Mouse (Mus musculus): ENCODE data around the gene Il2ra.
A peak's percentile ranks its signal among the peaks of the same experiment; 100 is the strongest.

Il2ra gene

DNA sequence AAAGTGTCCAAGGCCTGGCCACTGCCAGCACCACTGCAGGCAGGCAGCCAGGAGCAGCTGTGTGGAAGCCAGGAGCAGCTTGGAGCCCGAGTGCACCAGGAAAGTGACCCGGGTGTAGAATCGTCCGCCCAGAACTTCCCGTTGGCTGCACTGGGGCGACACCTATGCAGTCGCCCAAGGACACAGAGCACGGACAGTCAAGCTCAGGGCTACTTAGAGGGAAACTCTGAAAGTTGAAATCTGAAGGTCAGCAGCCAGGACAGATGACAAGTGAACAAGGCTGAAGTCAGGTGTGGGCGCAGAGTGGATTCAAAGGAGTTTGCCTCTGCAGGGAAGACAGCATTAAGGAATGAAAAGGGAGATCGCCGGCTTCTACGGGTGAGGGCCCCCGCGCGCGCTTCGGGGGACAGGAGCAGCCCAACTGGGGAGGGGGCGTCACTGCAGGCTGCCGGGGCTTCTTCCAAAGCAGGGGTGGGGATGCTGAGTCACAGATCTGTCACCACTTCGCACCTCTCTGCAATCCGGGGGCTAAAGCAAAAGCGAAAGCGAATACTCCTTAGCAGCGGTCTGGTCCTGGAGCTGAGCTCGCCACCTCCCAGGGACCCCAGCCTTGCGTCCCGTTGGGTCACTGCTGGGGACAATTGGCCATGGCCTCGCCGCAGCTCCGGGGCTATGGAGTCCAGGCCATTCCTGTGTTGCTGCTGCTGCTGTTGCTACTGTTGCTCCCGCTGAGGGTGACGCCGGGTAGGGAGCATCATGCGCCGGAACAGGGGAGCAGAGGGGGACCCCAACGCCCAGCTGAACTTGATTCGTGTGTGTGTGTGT, 62.8 kb downstream of the Il2ra start, which contains the start of gene Il15ra:
Gene Il15ra, plus strand, starts transcription at position 90 of the 825 bp plus-strand sequence.
- DNase-seq (ENCODE audit: low spot score) = peak; percentile 50

DNA sequence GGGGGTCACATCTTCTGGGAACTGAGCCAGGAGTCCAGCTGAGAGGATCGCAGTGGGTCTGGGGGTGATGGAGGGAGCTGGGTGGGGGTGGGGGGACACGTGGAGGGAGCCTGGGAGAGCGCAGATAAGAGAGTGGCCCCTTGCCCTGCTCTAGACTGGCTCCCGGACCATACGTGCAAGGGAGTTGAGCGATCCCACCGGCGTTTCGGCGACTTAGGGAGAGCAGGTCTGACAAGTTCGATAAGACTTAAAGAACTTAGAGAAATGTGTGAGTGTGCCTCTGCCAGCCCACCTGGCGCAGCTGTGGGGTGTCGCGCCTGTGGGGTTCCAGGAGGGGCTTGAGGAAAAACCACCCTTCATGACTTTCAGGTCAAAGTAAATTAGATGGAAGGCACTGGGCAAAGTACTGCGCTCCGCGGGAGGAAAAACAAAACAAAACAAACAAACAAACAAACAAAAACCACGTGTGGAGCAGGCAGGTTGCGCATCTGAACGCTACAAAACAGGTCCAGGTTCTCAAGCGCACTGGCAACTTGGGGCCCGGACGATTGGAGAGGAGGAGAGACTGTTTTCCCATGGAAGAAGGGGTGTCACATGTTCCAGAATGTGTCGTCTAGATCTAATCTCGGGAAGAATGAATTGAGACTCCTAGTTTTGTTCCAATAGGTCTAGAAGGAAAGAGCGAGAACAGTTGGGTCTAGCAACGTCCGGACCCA, 63.6 kb downstream of the Il2ra start:
- DNase-seq (ENCODE audit: low spot score) = peak; percentile 9

DNA sequence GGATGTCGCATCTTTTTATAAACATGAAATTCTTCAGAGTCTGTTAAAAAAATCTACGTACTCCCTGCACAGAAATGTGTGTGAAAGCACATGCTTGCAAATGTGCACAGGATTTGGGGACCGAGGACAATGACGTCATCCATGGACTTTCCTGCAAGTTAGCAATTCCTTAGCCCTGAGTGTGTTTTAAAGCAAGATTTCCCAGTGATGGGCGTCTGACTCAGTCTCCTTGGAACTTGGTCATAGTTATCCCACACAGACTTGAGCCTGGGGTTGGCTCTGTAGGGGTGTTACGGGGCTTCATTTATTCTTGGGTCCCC, 64.1 kb downstream of the Il2ra start:
- DNase-seq (ENCODE audit: low spot score) = no peak

DNA sequence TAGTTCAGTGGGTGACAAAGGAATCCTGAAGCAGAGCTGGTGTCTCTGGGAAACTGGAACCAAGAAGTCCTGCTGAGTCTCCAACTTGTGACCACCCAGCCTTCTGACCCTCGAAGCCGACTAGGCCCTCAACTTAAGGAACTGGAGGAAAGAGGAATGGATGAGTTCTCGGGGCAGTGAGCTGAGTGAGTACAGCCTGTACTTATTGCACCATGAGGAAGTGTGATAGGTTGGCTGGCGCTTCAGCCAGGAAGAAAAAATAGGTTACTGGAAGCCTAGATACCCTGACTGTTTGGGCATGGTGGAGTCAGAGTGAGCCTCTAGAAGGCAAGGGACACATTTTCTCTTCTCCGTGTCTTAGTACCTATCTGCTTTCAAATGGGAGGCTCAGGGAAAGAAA, 65.9 kb downstream of the Il2ra start:
- no peak for DNase-seq (ENCODE audit: low spot score)

DNA sequence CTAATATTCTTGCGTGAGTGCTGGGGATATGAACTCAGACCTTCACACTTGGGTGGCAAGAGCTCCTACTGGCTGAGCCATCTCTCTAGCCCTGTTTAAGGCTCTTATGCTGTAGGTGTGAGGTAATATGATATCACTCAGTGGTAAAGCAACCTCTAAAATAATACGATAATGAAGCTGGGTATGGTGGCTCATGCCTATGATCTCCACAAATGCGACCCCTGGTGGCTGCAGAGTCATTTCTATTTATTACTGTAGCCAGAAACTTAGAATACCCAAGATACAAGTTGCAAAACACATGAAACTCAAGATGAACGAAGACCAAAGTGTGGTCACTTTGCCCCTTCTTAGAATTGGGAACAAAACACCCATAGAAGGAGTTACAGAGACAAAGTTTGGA, 67.5 kb downstream of the Il2ra start:
- DNase-seq (ENCODE audit: low spot score) = peak; percentile 51

DNA sequence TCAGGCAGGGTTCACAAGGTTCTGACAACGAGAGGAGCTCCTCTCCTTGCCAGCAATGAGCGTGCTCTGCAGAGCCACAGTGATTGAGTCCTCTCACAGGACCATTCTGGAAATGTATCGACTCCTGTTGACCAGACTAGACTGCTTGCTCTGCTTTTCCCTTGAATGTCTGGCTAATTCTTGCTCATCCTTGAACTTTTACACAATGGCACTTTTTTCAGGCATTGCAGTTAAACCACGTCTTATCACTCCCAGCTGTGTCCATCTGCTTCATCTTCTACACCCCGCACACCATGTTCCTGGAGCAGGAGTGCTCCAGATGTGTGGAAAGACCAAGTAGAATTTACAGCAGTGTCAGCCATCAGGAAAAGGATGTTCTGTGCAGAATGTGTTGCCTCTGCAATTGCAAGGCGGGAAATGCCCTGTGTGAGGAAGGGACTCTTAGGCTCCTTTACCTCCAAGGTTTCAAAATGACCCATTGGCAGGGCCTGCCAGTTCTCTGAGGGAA, 69.9 kb downstream of the Il2ra start:
- DNase-seq (ENCODE audit: low spot score) = no peak

DNA sequence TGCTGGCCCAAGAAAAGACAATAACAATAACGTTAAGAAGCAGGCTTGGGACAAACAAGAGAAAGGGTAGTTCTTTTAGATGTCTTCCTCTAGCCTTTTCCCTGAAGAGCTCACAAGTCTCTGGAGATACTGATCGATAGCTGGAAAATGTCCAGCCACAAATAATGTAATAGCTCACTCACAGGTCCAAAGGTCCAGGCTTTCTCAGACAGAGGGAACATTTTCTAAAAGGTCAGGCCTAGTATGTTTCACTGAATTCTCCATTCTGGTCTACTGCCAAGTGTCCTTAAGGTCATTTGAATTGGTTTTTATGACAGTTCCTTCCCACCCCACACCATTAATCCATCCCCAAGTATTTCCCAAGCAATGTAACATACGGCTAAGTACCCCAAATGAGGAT, 70.4 kb downstream of the Il2ra start:
- DNase-seq (ENCODE audit: low spot score) = no peak

DNA sequence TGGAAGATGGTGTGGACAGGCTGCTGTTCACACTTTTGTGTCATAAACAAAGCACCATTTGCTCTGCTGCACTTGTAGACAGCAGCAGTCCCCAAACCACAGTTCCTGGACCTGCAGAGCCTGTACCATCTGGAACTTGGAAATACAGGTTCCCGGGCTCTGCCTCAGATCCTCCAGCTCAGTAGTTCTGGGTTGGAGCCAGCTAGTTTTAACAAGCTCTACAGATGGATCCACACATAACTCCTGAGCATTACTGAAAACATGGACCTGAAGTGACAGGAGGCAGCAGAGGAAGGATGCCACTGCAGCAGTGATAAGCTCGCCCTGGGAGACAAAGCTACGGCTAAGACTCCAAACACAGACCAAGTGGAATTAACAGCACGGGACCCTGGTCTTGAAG, 71.9 kb downstream of the Il2ra start:
- DNase-seq (ENCODE audit: low spot score) = no peak

DNA sequence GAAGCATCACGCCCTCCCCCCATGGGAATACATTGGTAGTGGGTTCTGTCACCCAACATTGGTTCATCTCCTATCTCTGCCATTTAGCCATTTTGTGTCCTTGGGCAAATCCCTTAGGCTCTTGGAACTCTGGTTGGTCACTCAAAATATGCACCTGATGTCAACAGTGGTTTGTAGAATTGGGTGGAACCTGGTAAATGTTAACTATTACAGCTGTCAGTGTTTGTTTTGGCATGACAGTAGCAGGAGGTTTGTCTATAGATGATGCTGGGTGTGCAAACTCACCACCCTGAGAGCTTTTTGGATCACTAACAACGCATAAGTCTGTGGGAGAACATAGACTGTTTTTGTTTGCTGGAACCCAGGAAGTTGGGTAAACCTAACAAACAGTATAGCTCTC, 76.0 kb downstream of the Il2ra start:
- no peak for DNase-seq (ENCODE audit: low spot score)

DNA sequence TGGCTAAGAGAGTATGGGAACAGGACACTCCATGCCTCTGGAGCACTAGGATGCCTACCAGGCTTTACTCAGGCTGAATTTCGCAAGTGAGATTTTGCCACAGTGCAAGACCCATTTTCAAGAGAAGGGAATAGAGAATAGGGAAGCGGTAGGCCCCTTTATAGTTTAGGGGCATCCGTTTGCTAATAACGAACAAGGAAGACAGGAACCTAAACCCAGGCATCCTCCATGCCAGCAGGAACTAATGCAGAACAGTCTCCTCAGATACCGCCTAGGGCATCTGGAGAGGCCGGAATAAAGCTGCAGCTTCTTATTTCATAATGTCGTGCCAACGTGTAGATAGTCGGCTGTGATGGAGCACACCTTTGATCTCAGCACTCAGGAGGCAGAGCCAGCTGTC, 80.0 kb downstream of the Il2ra start:
- no peak for DNase-seq (ENCODE audit: low spot score)

DNA sequence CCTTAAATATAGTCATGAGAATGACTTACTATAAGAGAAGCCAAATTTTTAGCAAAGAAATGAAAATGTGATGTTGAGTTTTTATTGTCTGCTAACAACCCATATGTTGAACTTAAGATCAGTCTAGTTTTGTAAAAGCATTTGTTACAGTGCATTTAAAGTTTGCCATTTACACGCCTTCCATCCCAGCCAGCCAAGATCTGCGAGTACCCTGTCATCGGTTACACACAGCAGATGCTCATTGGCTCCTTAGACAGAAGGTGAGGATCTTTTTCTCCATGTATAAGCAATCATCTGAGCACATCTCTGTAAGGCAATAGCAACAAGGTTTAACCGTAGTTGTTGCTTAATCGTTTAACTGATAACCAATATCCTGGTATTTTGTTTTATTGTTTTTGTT, 85.0 kb downstream of the Il2ra start:
- no peak for DNase-seq (ENCODE audit: low spot score)

DNA sequence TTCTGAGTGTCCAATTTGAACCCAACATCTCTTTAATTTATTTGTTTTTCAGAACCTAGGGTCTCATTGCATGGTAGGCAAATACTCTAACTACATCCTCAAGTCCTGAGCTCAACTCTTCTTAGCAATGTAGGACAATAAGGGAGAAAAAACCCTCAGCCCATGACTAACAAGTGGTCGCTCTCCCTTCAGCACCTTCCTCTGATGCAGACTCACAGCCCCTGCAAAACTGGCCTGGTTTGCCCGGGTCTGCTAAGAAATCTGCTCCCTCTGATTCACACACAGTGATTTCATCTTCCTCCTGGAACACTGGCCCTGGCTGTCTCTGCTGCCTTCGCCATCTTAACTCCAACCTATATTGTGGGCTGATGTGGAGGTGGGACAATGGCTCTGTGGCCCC, 86.5 kb downstream of the Il2ra start:
- DNase-seq (ENCODE audit: low spot score) = no peak

DNA sequence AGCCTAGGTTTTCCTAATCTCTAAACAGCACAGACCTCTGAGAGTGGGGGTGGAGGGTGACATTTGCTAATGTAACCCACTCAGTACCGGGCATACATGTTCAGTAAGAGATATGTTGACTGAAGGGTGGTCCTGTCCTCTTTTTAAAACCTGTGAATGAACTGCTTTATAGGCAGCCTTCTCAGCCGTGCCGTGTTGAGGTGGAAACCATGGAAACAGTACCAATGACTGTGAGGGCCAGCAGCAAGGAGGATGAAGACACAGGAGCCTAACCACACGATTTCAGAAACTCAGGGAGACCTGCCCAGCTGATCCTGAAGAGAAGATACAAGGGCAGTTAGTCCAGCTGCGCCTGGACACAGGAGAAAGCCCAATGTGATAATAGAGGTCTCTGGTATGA, 90.4 kb downstream of the Il2ra start:
- DNase-seq (ENCODE audit: low spot score) = no peak

DNA sequence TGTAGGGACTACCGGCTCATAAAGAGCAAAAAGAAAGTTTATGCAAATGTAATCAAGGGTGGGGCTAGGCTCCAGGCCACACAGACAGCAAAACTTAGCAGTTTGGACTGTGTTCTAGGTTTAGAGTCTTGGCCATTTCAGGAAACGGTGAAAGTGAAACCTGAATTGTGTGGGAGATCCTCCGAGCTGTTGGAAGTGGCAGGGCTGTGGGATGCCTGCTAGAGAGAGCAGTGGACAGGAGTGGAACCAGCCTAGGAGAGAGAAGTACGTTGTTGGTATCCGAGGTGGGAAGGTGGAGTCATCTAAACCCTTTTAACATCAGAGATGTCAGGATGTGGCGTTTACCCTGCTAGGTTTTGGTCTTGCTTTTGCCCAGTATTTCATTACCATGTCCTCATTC, 93.2 kb downstream of the Il2ra start:
- no peak for DNase-seq (ENCODE audit: low spot score)

DNA sequence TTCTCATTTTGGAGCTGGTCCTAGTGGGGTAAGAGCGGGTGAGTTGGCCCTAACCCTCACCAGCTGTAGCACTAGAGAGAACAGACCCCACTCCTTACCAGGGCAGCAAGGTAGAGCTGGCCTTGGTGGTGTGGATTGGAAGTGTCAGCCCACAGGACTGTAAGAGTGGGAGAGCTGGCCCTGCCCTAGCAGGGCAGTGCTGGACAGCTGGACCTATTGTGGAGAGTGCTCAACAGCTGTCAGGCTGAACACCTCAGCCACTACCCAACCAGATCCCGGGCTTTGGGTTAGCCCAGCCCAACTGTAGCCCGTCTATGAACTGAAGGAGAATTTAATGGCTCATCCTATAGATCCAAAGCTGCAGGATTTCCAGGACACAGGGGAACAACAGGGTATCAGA, 96.2 kb downstream of the Il2ra start:
- no peak for DNase-seq (ENCODE audit: low spot score)

DNA sequence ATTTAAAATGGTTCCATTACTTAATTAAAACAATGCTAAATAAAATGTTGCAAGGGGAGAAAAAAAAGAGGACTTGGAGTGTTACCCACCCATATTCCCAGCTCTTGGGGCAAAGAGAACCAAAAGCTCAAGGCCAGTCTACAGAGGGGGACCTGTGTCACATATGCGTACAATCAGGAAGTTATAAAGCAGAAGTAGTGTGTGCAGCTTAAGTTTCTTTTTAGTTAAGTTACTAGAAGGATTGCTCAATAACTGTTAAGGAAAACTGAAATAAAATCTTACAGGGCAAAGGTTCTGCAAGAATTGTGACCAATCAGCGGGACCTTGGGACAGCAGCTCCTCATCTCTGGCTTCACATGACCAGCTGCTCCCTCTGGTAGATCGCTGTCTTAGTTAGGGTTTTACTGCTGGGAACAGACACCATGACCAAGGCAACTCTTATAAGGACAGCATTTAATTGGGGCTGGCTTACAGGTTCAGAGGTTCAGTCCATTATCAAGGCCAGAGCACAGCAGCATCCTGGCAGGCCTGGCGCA, 97.0 kb downstream of the Il2ra start:
- no peak for DNase-seq (ENCODE audit: low spot score)

Data from retina, embryonic 14.5 days (tissue).